Mouse (Mus musculus) adrenal gland, adult (tissue): ENCODE data around the gene Uggt1.
A peak's percentile ranks its signal among the peaks of the same experiment; 100 is the strongest.

ENCODE experiments used
- DNase-seq, 2 experiments: peaks; one replicate each; pipeline ENCODE4 v3.0.0; 2022 to 2023; ENCODE audit warnings: low spot score in 1 of 2; ENCODE audit not compliant: inconsistent age in 2 of 2

The Uggt1 gene

GRCm38 (mm10) chr1:36119426-36119825 lies 125.1 kb downstream of the Uggt1 start:
- DNase-seq = no peak

DNA sequence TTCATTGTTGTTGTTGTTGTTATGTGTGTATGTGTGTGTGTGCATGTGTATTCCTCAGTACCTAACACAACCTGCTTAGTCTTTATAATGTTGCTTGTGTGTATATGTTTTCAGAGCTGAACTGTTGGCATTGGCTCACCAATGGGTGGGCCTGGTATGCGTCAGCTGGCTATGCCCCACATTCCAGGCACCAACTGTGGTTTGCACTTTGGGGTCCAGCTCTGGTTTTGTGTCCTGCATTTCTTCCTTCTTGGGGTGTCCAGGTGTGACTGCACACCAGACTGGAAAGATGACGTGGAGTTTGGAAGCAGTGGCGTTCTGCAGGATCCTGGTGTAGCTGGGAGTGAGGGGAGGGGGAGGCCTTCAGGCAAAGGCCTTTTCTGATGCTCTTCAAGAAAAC lies 125.6 kb downstream of the Uggt1 start:
- no peak for DNase-seq

DNA sequence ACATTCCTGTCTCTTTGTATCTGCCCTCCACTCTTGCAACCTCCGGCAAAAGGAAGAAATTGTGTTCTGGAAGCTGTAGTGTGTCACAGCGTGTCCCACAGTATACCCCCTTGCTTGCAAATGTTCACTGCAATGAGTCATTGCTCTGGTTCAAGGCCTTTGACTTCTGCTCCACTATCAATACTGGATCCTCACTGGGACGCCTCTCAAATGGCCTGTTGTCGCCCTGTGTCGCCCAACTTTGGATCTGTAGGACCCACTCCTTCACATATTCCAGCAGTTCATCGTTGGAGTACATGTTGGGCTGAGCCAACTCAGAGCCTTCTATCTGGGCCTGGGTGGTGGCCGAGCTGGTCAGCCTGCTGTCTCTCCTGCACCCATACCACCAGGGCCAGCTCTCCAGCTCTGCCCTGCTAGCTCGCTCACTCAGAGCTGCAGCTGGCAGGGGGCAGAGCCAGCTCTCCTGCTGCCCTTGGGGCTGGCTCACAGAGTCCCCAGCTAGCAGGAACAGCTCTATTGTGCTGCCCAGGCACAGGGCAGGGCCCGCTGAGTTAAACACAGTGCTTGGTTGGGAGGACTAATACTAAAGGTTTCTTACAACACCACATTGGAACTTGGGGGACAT lies 126.3 kb downstream of the Uggt1 start:
- peak; percentile 78 to 84 for DNase-seq

- peak; percentile 46 to 80 for DNase-seq
Observed at GRCm38 (mm10) chr1:36116488-36116887, 128.0 kb downstream of the Uggt1 start.

DNA sequence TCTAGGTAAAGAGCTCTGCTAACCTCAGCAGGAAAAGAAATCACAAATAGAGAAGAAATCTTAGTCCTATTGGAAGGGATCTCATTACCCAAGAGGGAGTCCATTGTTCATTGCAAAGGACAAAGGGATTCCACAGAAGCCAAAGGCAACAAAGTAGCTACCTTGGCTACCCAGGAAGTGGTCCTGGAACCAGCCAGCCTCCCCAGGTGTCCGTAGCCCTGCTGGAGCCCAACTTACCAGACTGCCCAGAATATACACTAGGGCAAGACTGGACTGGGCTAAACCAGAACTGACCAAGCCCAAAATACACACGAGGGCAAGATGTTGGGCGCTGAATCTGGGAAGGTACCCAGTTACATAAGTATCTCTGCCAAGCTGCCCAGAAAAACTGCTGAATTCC lies 129.7 kb downstream of the Uggt1 start:
- DNase-seq = no peak

GRCm38 (mm10) chr1:36113670-36114069 lies 130.8 kb downstream of the Uggt1 start:
- DNase-seq = no peak

DNA sequence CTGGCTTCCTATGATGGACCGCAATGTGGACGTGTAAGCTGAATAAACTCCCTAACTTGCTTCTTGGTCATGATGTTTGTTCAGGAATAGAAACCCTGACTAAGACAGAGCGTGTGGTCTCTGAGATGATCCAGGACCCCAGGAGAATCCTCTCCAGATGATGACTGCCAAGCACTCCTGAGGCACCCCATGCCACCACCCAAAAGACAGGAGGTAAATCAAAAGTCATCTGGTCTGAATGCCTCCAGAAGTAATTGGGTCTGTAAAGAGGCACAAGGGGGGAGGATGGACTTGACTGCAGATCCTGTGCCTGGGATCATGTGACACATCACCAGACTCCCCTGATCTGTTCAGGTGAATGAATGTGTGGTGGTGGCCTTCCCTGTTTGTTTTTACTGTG lies 131.9 kb downstream of the Uggt1 start:
- no peak for DNase-seq

DNA sequence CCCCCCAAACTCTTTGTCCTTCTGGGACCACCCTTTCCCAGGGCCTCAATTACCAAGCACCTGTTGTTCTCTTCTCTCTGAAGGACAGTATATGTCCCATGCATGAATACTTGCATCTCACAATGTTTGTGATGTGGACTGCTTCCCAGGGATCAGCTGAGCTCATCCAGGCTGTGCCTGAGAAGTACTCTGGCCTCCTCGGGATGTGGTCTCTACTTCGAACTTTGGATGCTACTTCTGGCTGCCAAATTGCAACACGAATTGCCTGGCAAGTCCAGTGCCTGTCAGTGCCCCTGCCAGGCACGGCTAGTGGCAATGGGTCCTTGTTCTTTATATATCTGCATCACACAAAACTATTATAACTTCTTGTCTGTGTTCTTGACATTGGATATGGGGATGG lies 134.5 kb downstream of the Uggt1 start:
- DNase-seq = no peak

DNA sequence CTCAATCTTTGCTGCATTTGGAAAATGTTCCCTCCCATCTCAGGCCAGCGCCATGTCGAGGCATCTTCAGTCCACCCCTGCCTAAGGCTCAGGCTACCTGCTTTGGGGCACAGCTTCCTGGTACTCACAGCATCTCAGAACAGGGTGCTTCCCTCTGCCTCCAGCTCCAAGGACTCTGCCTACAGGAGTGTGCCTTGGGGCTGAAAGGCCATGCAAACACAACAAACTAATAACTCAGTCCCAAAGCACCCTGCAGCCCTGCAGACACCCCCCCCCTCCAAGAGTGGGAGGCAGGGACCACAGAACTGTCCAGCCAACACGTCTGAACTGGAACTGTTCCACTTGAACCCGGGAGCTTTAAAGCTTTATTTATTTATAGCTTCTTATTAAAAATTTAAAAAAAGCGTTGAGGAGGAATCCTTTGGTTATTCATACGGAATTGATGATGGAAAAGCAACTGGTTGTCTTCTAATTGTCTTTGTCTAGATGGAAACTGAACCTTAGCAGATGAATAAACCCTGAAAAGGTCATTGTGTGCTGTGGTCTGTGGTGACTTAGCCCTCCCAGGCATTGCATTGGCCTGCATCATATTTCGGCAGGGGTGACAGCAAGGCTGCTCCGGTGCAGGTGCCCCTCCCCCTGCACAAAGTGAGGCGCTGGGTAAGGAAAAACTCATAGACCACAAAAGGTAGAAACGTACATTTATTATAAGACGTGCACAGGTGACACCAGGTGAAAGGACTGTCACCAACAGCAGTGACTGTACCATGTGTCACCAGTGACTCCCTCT lies 138.4 kb downstream of the Uggt1 start:
- DNase-seq = no peak

GRCm38 (mm10) chr1:36100371-36100770 lies 144.1 kb downstream of the Uggt1 start:
- DNase-seq = peak in 1 of 2 experiments; percentile 75

DNA sequence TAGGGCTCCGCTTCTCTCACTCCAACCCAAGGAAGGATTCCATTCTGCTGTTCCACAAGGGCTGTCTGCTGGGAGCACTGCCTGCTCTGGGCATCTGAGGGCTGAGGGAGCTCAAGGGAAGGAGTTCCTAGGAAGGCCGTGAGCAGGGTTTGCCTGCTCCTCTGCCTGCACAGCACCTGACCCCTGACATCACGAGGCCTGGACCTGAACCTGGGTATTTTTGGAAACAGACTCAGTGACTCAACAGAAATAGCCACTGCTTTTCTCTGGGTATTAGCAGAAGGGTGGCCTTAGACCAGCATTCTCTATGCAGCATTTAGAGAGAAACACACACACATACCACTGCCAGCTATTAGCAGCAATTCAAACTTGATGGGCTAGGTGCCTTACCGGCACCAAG lies 146.1 kb downstream of the Uggt1 start:
- no peak for DNase-seq

GRCm38 (mm10) chr1:36095423-36096272 lies 148.9 kb downstream of the Uggt1 start:
- no peak for DNase-seq

DNA sequence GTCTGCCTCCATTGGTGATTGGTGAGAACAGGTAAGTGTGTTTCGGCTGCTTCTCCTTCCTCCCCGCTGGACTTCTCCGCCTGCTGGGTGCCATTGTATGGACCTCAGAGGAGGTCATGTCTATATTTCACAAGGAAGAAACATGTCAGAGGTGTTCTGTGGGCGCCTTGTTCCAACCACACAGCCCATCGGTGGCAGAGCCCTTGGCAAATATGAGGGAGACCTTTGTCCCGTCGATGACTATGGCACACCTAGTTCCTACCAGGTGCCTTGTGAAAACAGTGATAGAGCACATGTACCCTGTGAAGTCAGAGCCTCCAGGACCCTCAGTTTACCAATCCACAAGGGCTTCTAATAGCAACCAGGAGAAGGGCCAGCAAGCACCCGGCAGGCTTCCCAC lies 150.8 kb downstream of the Uggt1 start:
- no peak for DNase-seq

DNA sequence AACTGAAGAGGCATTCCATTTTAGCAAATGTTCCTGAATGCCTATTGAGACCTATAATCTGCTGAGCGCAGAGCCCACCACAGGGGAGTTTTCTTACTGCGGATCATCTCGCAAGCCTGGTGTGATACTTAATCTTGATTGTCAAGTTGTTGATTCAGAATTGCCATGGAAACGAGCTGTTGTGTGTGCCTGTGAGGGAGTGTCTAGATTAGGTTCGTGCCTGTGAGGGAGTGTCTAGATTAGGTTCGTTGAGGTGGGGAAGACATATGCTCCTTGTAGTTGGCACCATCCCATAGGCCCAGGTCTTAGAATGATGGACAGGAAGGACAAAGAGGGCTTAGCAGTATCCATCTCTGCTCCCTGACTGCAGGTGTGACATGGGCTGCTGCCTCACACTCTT lies 153.3 kb downstream of the Uggt1 start:
- DNase-seq = no peak

DNA sequence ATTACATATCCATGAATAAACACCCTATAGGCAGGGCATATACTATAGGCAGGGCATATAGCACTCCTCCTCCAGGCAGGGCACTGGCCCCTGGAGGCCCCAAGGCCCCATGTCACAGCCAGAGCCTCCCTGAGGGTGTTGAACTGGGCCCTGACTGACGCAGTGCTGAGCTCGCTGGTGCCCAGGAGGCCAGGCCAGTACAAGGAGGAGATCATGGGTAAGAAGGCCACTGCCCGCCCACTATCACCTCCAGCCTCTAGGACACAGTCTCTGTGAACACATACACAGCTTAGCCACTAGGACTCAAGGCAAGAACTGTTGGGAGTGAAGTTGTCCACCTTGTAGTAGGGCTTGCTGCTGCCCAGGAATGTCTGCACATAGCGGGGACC lies 153.8 kb downstream of the Uggt1 start:
- no peak for DNase-seq
